Mouse (Mus musculus) lung, adult 2 months (tissue): Measurements from ENCODE around the gene Corin. TPM values are rescaled to one million over a fixed set of nuclear protein-coding genes. Genes with fewer than 3 reads are reported as not detected.

Source experiments
- DNase-seq: peaks from one replicate; pipeline ENCODE4 v3.0.0; 2022
- H3K4me1 ChIP-seq: fragments of 200-500 bp; 2 replicates; pipeline ENCODE4 v1.6.1; 2011; ENCODE audit warnings: low read length; ENCODE audit not compliant: control insufficient read depth, insufficient read depth
- H3K4me3 ChIP-seq: fragments of 200-500 bp; replicated peaks from 2 replicates; pipeline ENCODE3; 2011; ENCODE audit warnings: low read depth, mild to moderate bottlenecking, control low read depth, low read length; ENCODE audit errors: extremely low read depth
- CTCF ChIP-seq: fragments of 200-500 bp; IDR thresholded peaks from 2 replicates; pipeline ENCODE4 v1.5.1; 2011; ENCODE audit warnings: mild to moderate bottlenecking, low read length, control low read depth; ENCODE audit not compliant: insufficient read depth
- POLR2A ChIP-seq: fragments of 200-500 bp; IDR thresholded peaks from 2 replicates; pipeline ENCODE4 v1.6.1; 2011; ENCODE audit warnings: low read depth, mild to moderate bottlenecking, control low read depth, low read length, borderline replicate concordance; ENCODE audit errors: extremely low read depth
- WGBS: fragments of 180-500 bp; shearing (Covaris S2); methylation state at CpG from one replicate; pipeline ENCODE4 v1.1.7; 2018; 5-methylcytosine and 5-hydroxymethylcytosine counted together
- polyA plus RNA-seq: library from polyadenylated mRNA; depleted of rRNA; stranded (reverse); fragments of >200 nt; gene quantifications from 2 replicates; pipeline ENCODE4 v1.2.3, GENCODE M21; 2012

Corin gene
- polyA plus RNA-seq, 1 experiment = 1.2 TPM

GRCm38 (mm10) chr5:72350081-72350758, 154.1 kb downstream of the Corin start:
- Histone ChIP-seq H3K4me1 (no peaks in the 10 kb centered on the region), H3K4me3 (no peak overlapping the region)
- TF ChIP-seq CTCF = peak; percentile 35; the same call in 1 of the 2 replicates
- no peak for TF ChIP-seq POLR2A
- no peak for DNase-seq
- WGBS = 37% methylated on average over 5 of the region's 5 CpGs

GRCm38 (mm10) chr5:72348591-72348990, 155.7 kb downstream of the Corin start:
- no peaks in the 10 kb centered on the region for H3K4me1 ChIP-seq
- DNase-seq = no peak
- no peak overlapping the region for H3K4me3 ChIP-seq
- TF ChIP-seq POLR2A (no peak), CTCF (no peak)
- 54% methylated on average over 2 of the region's 2 CpGs for WGBS

DNA sequence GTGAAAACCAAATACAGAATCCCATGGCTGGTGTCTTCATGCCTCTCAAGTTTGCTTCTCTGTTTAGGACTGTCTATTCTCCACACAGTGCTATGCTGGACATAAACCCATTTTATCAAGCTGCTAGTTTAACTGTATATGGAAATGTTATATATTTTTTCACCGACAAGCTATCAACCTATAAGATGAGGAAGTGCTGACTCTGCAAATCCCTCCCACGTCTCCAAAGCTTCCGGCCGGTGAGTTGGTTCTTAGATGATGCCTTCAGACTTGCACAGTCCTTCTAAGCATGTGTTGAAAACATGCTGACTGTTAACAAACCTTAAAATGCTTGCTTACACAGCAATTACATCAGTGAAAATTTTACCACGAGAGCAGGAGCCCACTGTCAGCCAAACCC, 168.4 kb downstream of the Corin start:
- Histone ChIP-seq H3K4me1 (no peaks in the 10 kb centered on the region), H3K4me3 (no peak overlapping the region)
- DNase-seq = no peak
- 61% methylated on average over 5 of the region's 5 CpGs for WGBS
- TF ChIP-seq POLR2A (no peak), CTCF (no peak)

DNA sequence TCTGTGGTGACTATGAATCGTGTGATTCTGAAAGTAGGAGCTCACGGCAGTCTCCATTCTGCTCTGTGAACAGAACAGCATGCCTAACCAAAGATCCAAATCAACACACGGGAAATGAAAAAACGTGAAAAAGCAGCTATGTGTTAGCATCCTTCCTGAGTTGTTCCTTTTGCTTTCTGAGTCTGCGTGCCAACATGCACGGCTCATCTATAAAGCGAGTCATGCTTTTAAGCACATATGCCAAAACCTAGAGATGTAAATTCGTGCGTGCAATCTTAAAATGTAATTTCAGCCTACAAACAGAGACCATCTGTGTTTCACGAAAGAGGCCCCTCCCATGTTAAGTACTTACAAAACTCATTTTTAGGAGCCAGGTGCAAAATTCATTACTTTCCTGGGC, 171.4 kb downstream of the Corin start:
- no peak for TF ChIP-seq POLR2A
- TF ChIP-seq CTCF = no peak

GRCm38 (mm10) chr5:72331217-72331616, 173.1 kb downstream of the Corin start:
- WGBS = 78% methylated on average over 2 of the region's 2 CpGs
- H3K4me1 ChIP-seq = no peaks in the 10 kb centered on the region
- no peak for DNase-seq
- TF ChIP-seq POLR2A (no peak), CTCF (no peak)
- H3K4me3 ChIP-seq = no peak overlapping the region

More for the DNA sequence above, 171.4 kb downstream of the Corin start:
- DNase-seq = no peak
- no peaks in the 10 kb centered on the region for H3K4me1 ChIP-seq
- WGBS = 87% methylated on average over 10 of the region's 10 CpGs
- no peak overlapping the region for H3K4me3 ChIP-seq

GRCm38 (mm10) chr5:72330648-72331047, 173.6 kb downstream of the Corin start:
- no peak for DNase-seq

GRCm38 (mm10) chr5:72329453-72329852, 174.8 kb downstream of the Corin start:
- 61% methylated on average over 8 of the region's 8 CpGs for WGBS
- TF ChIP-seq CTCF (no peak), POLR2A (no peak)
- no peak for DNase-seq

More at GRCm38 (mm10) chr5:72330648-72331047, 173.6 kb downstream of the Corin start:
- TF ChIP-seq CTCF (no peak), POLR2A (no peak)
- H3K4me3 ChIP-seq = no peak overlapping the region
- WGBS = 52% methylated on average over 11 of the region's 11 CpGs
- no peaks in the 10 kb centered on the region for H3K4me1 ChIP-seq

DNA sequence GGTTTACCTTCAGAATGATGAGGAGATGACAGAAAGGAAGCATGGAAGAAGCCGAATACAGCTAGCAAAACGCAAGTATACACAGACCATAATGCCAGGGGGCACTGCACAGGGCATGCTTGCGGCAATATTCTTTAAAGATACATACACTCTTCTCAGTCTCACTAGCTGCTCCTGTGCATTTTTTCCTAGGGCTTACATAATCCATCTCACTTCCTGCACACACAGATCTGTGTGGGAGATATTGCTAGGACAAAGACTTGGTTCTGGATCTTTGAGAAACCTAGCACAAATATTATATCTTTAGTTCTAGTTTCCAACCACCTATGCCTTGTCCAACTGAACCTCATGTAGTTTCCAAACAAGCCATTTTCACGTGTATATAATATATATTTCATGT, 189.0 kb downstream of the Corin start:
- no peak for TF ChIP-seq CTCF
- no peak for TF ChIP-seq POLR2A
- Histone ChIP-seq H3K4me1 (no peaks in the 10 kb centered on the region), H3K4me3 (no peak overlapping the region)
- DNase-seq = no peak
- 74% methylated on average over 4 of the region's 4 CpGs for WGBS

More at GRCm38 (mm10) chr5:72329453-72329852, 174.8 kb downstream of the Corin start:
- Histone ChIP-seq H3K4me3 (no peak overlapping the region), H3K4me1 (no peaks in the 10 kb centered on the region)

DNA sequence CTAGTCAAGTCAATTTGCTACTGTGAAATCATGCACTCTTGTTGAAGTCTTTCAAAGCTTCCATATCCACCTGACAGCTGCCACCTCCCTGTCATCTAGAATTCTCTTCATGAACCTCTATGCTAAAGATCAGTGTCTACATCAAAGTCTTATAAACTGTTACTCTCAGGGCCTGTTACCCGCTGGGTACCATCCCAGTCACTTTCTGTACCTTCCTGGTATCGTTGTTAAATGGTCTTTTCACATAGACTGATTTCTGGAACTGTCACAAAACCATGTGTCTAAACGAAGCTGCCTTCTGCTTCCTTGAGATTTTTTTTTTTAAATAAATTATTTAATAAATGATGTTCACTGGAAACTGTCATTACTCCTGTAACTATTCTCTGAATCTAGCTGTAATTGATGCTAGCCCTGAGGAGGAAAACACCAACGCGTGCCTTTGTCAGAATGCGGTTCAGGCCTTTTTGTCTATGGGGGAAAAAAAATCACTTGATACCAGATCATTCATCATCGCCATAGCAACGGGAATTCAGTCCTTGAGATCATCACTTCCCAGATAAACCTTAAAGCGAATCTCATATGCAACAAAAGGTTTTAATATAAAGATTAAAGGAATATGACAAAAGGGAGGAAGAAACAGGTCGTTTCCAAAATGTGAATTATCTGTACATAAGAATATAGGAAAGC, 205.7 kb downstream of the Corin start:
- H3K4me3 ChIP-seq = no peak overlapping the region
- H3K4me1 ChIP-seq = no peaks in the 10 kb centered on the region
- 84% methylated on average over 10 of the region's 10 CpGs for WGBS
- no peak for DNase-seq
- TF ChIP-seq POLR2A (no peak), CTCF (no peak)

GRCm38 (mm10) chr5:72285077-72285476, 219.2 kb downstream of the Corin start:
- TF ChIP-seq POLR2A (no peak), CTCF (no peak)
- DNase-seq = no peak
- H3K4me3 ChIP-seq = no peak overlapping the region
- WGBS = 42% methylated on average over 3 of the region's 3 CpGs
- H3K4me1 ChIP-seq = no peaks in the 10 kb centered on the region
